Mouse (Mus musculus) spleen, postnatal 36 days (tissue): ENCODE data around the gene Mrps23.
A peak's percentile ranks its signal among the peaks of the same experiment; 100 is the strongest.
"Not testable (repeated sequence)": the region's sequence is repeated elsewhere in the genome, so short reads cannot be mapped to it uniquely, and the experiment has no call there.

Source experiments
- DNase-seq, 2 experiments: peaks; one replicate each; pipeline ENCODE4 v3.0.0; 2022; ENCODE audit warnings: low spot score in 2 of 2, mixed read lengths in 1 of 2

Gene Mrps23

DNA sequence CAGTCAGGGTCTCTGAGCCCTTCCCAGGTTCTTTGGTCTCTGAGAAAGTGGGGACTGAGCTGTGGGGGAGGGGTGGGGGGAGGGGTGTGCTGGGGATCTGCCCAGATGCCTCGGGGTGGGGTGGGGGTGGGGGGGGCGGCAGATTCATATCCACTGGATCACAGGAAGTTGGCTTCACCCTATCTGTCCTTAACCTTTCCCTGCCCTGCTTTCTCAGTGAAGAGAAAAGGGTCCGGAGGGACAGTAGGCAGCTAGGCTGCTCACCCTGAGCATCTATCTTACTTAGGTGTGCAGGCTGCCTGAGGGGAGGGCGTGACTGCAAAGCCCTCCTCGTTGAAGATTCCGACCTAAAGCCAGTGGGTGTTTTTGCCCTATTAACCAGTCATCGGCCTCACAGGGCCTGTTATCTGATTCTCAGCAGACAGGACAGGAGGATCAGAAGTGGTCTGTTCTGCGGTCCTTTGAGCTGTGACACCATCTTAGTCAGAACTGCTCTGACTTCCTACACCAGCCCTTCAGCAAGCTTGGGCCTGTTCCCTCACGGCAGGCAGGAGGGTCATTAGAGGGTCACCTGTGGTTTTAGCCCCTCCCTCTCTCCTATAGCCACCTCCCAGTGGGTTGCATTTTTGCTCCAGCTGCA is 30.7 kb upstream of the Mrps23 start:
- DNase-seq: no peak

DNA sequence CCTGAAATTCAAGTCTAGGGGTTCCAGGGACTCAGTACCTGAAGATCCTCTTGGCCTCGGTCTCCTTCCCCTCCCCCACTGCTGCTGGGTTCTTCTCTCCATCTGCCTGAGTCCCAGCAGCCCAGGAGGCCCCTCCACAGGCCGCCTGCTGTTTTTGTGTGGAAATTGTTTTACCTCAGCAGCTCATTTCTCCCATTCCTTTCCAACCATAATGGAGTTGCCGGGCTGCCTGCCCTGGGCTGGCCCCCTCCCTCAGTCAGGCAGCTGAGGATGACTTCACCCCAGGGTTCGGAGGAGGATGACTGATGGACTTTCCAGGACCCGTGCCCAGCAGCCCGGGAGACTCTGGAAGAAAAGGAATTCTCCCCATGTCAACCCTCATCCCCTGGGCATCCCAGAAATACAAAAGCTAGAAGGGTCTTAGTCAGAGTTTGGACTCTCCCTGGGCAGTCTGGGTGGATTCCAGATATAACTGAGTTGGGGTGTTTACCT is 23.7 kb upstream of the Mrps23 start:
- DNase-seq: no peak

DNA sequence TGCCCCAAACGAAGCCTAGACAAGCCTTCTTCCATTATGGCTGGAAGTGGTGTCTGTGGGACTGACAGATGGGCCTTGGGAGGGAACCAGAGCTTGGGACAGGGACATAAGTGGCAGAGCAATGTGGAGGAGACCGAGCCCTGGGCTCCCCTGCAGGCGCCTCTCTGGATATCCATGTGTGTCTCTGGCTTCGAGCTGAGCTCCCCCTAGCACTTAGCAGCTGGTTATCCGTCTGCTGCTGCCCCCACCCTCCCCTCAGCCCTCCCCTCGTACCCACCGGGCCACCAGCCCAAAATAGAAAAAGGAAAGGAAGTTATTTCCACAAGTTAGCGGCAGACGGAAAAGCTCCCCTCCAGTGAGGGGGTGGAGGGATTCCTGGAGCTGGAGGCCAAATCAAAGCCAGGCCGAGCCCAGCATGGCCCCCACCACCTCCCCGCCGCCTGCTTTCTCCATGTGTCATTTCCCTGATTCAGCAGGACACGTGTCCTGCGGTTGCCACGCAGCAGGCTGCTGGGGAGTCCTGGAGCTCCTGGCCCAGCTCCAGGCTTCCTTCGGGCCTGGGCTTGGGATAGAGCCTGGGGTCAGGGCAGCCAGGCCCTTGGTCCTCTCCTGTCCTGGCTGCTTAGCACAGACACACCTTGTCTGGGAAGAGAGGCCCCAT is 23.1 kb upstream of the Mrps23 start:
- peak in 1 of 2 experiments; percentile 33 for DNase-seq

DNA sequence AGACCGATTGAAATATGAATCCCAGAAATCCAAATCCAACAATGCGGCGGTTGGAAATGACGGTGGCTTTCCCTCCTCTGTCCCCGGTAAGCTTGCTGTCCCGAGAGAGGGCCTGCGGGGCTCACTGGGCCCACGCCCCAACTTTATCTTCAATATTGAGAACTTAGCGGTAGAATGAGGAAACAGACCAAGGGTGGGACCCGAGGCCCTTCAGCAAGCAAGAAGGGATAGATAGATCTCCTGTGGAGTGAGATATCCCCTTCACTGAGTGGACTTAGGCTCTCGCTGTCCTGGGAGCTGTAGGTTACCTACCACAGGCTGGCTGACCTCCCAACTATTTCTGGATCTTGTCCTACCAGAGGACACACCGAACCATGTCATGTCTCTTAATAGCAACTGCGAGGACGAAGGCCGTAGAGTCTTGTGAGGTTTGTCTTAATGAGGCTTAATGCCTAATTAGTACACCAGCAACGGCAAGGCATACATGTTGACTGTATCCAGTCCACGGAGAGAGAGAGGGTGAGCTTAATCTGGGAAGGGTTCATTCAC is 19.5 kb upstream of the Mrps23 start:
- DNase-seq: no peak

DNA sequence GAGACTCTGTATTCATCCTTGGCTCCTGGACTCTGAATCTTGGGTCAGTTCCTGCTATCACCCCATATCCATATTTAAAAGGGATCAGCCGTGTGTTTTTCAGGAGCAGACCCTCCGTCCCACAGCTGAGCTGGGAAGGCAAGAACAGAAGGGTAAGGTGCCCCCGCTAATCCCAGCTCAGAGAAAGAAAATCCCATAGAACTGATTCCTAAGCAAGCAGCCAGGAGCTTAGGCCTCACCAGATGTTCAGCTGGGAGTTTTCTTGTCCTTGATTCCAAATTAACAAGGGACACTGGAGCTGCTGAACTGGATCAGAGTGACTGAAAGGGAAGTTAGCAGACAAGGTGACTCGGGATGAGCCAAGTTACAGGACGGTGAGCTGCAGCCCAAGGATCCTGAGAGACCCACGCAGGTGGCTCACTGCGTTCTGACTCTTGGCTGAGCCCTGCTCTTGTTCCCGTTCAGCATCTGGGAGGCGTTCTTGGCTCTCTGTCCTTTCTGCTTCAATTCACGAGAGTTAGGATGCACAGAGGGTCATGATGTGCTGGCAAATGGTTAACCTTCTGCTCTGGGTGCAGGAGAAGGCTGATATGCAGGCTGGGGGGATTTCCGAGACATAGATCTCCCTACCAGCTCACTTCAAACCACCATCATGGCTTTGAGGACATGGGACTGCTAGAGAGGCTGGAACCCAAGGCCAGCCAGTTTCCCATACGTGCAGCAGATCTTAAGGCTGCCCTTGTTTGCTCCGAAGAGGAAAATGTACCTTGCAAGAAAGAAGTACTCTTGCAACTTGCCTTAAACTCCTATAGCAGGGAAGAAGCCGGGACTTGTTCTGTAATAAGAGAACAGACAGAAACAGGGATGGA is 17.9 kb upstream of the Mrps23 start:
- DNase-seq: no peak

DNA sequence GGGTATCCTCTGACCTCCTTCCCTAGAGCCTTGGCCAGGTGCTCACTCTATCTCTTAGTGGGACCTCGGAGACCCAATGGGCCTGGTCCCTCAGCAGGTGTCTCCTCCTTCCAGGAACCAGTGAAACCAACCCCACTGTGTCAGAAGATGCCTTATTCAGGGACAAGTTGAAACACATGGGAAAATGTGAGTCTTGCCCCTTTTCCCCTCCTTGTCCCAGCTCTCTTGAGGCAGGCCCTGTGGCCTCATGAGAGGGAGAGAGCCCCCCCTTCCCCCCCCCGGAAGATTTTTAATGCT is 17.3 kb upstream of the Mrps23 start:
- no peak for DNase-seq

DNA sequence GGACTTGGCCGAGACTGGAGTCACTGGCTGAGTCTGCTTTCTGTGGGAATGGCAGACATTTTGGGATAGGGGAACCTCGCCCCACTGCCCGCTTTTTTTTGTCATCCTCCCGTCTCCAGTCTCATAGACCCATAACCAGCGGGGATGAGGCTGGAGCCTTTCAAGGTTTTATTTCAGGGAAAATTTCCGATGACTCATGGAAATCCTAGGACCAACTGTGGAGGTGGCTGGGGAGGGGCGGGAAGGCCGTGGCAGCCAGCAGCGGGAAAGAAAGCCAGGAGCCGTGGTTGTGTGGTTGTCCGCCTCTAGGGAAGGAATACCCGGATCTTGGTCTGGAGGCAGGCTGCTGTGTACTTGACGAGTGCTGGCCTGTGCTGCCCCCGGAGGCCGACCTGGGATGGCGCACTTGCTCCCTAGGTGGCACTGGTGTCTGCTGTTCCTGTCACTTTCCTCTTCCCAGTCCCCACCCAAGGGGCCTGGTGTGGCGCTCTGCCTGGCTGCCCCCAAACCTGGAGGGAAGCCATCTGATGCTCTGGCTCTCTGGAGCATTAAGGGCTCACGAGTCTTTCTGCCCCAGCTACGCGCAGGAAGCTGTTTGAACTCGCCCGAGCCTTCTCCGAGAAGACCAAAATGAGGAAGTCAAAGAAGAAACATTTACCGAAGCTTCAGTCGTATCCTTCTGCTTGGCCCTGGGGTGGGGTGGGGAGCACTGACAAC is 16.6 kb upstream of the Mrps23 start:
- DNase-seq: peak; percentile 76 to 80

DNA sequence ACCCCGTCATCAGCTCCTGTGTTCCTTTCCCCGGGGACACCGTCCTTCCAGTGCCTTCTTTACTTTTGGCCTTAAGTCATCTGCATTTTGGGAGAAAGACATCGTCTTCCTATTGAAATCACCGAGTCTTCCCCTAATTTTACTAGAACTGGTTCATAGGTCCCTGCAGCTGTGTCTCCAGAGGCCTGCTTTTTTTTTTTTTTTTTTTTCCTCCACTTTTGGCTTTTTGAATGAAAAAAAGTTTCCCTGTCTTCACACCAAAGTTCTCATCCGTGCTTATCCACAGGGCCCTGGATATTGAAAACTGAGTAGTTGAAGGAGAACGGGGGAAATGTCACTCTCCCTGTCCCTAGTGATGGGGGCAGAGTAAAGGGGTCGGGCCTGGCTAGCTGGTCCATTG is 16.0 kb upstream of the Mrps23 start:
- DNase-seq: no peak

DNA sequence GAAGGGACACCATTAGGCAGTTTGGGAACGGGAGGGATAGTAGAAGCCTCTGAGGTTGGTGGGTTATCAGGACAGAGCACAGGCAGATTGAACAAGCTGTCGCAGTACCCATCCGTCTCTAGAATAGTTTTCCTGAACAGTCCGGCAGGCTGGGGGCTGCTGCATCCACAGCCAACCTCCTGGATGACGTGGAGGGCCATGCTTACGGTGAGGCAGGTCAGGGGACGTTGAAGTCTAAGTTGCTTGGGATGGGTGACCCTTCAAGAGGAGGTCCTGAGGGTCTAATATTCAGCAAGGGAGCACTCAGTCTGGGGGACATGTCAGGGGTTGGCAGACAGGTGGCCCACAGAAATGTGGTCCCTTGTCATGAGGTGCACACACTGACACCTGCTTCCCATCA is 15.6 kb upstream of the Mrps23 start:
- no peak for DNase-seq

DNA sequence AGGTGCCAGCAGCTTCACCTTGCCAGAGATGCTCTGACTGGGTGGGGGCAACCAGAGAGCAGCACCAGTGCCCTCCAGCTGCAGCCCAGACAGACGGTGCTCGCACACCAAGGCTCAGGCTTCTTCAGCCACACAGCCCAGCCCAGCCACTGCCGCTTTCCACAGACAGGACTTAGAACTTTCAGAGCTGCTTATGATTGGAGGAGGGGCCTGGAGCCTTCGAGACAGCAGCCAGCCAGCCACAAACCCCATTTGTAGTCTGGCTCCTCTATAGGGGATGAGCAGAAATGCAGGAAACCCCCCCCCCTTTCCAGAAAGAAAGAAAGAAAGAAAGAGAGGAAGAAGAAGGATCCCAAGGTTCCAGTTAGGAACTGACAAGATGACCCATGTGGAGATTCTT is 11.6 kb upstream of the Mrps23 start:
- no peak for DNase-seq

DNA sequence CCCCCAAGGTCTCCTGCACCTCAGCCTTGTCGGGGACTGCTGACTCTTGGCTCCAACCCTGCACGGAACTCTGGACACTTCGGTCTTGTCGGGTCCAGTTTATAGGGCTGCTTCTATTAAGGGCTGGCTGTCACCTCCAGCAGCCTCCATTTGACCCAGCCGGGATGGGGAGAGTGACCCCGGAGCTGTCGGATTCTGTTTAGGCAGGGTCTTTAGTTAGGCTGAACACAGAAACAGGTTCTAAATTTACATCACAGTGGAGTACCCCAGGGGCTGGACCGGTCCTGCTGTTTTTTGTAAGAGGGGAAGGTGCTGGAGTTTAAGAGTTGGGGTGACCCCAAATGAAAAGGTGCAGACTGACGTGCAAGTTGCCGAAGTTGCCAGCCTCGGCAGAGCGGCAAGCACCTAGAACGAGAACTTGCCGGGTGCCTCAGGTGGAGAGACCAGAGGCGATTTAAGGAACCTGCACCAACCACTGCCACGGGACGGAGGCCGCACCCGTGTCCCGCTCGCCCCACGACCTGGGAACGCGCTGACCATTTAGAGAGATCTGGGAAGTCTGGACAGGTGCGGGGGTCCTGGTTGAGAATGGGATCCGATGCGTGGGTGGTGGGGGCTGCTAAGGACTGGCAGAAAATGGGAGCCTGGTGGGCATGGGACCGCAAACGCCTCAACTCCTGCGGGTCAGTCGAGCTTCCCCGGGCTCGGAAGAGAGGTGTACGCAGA is 10.9 kb upstream of the Mrps23 start:
- no peak for DNase-seq

DNA sequence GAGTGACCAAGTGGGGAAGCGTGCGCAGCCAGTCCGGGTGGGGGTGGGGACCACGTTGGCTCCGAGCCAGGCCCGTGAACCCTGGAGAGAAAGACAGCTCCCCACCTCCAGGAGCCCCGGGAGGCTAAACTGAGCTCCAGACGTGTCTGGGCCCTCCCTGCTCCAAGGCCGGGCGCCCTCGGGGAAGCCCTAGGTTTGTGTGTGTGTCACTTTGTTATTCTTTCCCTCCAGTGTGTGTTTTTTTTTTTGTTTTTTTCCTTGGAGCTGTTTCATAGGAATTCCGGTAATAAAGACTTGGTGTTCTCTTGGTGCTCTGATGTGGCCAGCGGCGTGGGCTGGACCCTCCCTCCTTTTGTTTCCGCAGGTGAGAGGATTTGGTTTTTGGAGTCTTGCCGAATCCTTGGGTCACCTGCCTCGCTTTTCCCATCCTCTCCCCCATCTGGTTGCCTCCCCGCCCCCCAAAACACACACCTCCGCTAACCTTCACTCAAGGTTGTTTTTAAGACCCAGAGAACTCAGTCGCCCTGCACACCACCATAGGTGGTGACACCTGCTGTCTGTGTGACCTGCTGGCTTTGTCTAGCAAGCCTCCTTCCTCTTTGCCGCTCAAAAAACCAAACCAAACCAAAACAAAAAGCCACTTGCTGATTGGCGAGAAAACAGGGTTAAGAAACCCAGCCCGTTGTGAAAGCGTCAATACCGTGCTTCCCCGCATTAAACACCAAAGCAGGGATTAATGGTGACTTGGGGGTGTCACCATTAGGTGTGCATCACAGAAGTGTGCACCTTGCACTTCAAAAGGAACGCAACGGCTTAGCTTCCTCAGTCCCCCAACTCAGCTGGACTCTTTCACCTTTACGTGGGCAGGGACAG is 10.1 kb upstream of the Mrps23 start:
- peak; percentile 37 to 49 for DNase-seq

DNA sequence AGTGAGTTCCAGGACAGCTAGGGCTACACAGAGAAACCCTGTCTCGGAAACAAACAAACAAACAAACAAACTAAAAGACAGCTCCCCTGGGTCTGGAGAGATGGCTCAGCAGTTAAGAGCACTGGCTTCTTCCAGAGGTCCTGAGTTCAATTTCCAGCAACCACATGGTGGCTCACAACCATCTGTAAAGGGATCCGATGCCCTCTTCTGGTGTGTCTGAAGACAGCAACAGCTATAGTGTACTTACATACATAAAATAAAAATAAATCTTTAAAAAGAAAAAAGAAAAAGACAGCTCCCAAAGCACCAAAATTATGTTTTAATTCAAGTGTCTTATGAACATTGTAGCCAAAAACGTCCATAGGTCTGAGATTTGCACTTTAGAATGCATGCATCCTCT is 8.5 kb upstream of the Mrps23 start:
- not testable (repeated sequence) for DNase-seq

DNA sequence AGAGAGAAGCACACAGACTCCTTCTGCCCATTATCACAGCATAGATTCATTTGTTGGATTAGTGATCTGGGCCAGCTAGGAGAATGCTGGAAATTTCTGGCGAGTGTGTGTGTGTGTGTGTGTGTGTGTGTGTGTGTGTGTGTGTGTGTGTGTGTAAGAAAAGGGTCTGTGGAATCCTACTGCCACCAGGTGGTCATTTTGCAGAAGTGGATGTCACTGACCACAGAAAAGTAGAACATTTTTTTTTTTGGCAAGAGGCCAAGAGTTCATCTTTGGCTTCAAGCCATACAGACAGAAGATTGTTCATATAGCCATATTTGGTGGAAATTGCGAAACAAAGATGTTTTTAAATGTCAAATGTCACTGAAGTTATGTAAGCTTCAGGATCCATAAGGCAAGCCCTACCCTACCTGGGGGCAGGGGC is 7.0 kb upstream of the Mrps23 start:
- DNase-seq: peak; percentile 36 to 60

DNA sequence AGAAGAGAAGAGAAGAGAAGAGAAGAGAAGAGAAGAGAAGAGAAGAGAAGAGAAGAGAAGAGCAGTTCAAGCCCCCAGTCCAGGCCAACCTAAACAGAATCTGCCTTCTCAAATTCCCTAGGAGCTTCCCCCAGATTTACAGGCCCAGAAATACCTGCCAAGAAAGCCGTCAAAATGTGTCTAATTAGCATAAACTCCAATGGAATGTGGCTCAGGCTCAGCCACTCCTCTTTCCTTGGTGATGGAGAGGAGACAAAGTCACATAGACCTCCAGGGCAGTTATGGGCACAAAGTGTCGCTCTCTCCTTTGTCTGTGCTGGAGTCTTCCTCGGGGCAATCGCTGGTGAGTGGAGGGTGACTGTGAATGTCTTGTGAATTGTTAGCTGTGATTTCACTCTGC is 6.0 kb upstream of the Mrps23 start:
- no peak for DNase-seq

DNA sequence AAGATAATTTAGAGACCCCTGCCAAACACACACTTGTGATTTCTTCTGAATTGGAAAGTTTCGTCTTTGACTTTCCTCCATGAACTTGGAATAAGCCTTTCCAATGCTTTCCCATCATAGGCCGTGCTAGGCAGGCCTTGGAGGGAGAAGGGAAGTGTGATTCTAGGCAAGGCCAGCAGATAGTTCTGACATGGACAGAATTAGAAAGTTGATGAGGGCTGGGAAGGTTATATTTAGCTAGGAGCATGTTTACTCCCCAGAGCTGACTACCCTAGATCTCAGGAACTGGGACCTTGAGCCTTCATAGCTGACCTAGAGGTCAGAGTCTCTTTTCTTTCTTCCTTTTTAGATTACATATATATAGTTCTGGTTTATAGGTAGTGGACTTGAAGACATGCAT is 3.0 kb upstream of the Mrps23 start:
- no peak for DNase-seq

DNA sequence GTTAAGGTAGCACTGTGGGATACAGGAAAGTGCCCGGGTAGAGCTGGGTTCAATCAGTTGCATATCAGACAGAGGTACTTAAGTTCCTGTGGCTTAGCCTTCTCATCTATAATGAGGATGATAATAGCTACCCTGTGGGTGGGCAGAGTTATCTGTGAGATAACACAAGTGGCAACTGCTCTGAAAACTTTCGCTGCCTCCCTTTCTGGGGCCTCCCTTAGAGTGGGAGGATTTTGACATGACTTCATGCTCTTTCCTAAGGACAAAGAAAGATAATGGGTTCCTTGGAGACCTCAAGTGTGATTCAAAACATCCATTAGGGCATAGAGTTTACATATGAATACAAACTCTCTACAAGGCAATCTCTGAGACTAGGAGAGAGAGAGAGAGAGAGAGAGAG is 2.1 kb upstream of the Mrps23 start:
- no peak for DNase-seq

DNA sequence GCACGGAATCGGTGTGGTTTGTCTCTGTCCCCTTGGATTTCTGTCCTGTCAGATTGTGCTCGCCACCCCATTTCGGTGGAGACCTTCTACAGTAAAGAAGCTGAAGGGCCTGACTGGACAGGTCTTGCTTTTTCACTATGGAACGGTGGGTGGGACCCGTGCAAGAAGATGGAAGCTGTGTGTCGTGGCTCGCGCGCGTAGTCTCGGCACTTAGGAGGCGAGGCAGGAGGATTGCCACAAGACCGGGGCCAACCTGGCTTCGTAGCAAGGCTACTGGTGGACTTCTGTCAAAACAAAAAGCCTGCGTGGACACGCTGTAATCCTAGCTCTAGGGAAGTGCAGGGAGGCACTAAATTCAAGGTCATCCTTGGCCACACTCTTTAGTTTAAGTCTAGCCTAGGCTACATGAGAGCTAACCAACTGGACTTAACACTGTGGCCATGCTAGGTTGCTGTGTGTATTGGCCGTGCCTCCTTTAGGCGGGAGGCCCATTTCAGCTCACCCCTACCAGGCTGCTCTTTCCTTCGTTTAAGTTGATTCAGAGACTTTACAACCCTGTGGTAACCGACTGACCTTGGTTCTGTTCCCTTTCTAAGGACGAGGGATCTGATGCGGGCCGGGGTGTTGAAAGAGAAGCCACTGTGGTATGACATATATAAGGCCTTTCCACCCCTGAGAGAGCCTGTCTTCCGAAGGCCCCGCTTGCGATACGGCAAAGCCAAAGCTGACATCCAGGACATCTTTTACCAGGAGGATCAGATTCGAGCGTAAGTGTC is 593 bp downstream of the Mrps23 start:
- DNase-seq: no peak

DNA sequence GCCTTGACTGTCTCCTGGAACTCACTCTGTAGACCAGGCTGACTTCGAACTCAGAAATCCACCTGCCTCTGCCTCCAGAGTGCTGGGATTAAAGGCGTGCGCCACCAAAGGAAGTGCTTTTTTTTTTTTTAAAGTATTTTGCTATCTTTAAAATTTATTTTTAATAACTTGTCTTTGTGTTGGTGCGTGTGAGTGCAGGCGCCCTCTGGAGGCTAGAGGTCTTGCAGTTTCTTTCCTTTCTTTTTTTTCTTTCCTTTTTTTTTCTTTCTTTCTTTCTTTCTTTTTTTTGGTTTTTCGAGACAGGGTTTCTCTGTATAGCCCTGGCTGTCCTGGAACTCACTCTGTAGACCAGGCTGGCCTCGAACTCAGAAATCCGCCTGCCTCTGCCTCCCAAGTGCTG is 2.4 kb downstream of the Mrps23 start:
- not testable (repeated sequence) for DNase-seq
